Mouse (Mus musculus) forebrain, embryonic 14.5 days (tissue): ENCODE data around the gene Pcsk4. TPM values are rescaled to one million over a fixed set of nuclear protein-coding genes. Genes with fewer than 3 reads are reported as not detected.

Experiments
- ATAC-seq: fragments of 200-750 bp; cut with Nextera tagmentation; 2 replicates; pipeline ENCODE4 v1.8.0; 2017; ENCODE audit warnings: mild to moderate bottlenecking, moderate library complexity
- DNase-seq: peaks from one replicate; pipeline ENCODE4 v3.0.0-alpha.2; 2015; ENCODE audit warnings: low spot score
- H3K27ac ChIP-seq: fragments of 300-500 bp; sonication (generic); 2 replicates; pipeline ENCODE4 v1.5.1; 2014; ENCODE audit warnings: low read depth, mild to moderate bottlenecking, control low read depth, low read length, moderate library complexity
- H3K27me3 ChIP-seq: fragments of 300-500 bp; sonication (generic); replicated peaks from 2 replicates; pipeline ENCODE4 v1.6.1; 2014; ENCODE audit warnings: low read length, control low read depth, mixed read lengths; ENCODE audit not compliant: control insufficient read depth, insufficient read depth
- H3K36me3 ChIP-seq: fragments of 300-500 bp; sonication (generic); 2 replicates; pipeline ENCODE4 v1.6.1; 2014; ENCODE audit warnings: low read length, control low read depth; ENCODE audit not compliant: control insufficient read depth, insufficient read depth
- H3K4me1 ChIP-seq: fragments of 300-500 bp; sonication (generic); 2 replicates; pipeline ENCODE4 v1.6.1; 2014; ENCODE audit warnings: antibody characterized with exemption, low read length, control low read depth; ENCODE audit not compliant: control insufficient read depth, insufficient read depth
- H3K4me2 ChIP-seq: fragments of 300-500 bp; sonication (generic); 2 replicates; pipeline ENCODE4 v1.6.1; 2014; ENCODE audit warnings: mild to moderate bottlenecking, control low read depth, low read length
- H3K4me3 ChIP-seq: fragments of 300-500 bp; sonication (generic); 2 replicates; pipeline ENCODE4 v1.5.1; 2014; ENCODE audit warnings: low read depth, low read length, control low read depth
- H3K9ac ChIP-seq: fragments of 300-500 bp; sonication (generic); 2 replicates; pipeline ENCODE4 v1.6.1; 2014; ENCODE audit warnings: mild to moderate bottlenecking, low read length, control low read depth, moderate library complexity
- H3K9me3 ChIP-seq: fragments of 300-500 bp; sonication (generic); replicated peaks from 2 replicates; pipeline ENCODE4 v1.6.1; 2016; ENCODE audit warnings: low read length, control low read depth, mixed read lengths; ENCODE audit not compliant: control insufficient read depth
- WGBS: fragments of 180-500 bp; shearing (Covaris S2); extraction: QIAGEN DNeasy Blood & Tissue Kit; methylation state at CpG from one replicate; pipeline ENCODE4 v1.1.7; 2014; 5-methylcytosine and 5-hydroxymethylcytosine counted together
- polyA plus RNA-seq: library from polyadenylated mRNA; unstranded; fragments of >200 nt; fragmentation: Nextera tagmentation; extraction: Ambion mirVana; gene quantifications from 2 replicates; pipeline ENCODE4 v1.2.1, GENCODE M21; 2014

Gene Pcsk4
- polyA plus RNA-seq, 1 experiment from 2014 or later, result 1.6 TPM

DNA sequence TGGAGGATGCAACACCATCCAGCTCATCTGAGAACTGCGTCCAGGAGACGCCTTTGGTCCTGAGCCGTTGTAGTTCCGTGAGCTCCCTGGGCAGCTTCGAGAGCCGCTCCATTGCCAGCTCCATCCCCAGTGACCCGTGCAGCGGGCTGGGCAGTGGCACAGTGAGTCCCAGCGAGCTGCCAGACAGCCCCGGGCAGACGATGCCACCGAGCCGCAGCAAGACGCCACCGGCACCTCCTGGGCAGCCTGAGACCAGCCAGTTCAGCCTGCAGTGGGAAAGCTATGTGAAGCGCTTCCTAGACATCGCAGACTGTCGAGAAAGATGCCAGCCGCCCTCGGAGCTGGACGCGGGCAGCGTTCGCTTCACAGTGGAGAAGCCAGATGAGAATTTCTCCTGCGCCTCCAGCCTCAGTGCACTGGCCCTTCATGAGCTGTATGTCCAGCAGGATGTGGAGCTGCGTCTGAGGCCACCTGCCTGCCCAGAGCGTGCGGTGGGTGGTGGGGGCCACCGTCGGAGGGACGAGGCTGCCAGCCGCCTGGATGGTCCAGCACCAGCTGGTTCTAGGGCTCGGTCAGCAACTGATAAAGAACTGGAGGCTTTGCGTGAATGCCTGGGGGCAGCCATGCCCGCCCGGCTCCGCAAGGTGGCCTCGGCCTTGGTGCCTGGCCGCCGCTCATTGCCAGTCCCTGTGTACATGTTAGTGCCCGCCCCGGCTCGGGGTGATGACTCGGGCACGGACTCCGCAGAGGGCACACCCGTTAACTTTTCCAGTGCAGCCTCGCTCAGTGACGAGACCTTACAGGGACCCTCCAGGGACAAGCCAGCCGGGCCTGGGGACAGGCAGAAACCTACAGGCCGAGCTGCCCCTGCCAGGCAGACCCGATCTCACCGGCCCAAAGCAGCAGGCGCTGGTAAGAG, 16.5 kb downstream of the Pcsk4 start:
- Histone ChIP-seq H3K27me3 (no peaks in the 10 kb centered on the region), H3K4me3 (no peak overlapping the region), H3K27ac (no peak overlapping the region), H3K4me2 (no peak overlapping the region), H3K36me3 (peaks cover 100% of the 10 kb centered on the region), H3K4me1 (no peaks in the 10 kb centered on the region), H3K9ac (no peak overlapping the region), H3K9me3 (no peaks in the 10 kb centered on the region)
- 78% methylated on average over 54 of the region's 54 CpGs for WGBS
- no peak for DNase-seq
- no peak for ATAC-seq

GRCm38 (mm10) chr10:80311560-80311959, 17.7 kb downstream of the Pcsk4 start:
- Histone ChIP-seq H3K4me3 (no peak overlapping the region), H3K9ac (no peak overlapping the region), H3K4me2 (no peak overlapping the region), H3K9me3 (no peaks in the 10 kb centered on the region), H3K4me1 (no peaks in the 10 kb centered on the region), H3K27ac (no peak overlapping the region), H3K27me3 (no peaks in the 10 kb centered on the region), H3K36me3 (peaks cover 100% of the 10 kb centered on the region)
- DNase-seq, result no peak
- 90% methylated on average over 16 of the region's 16 CpGs for WGBS
- ATAC-seq, result no peak

- Histone ChIP-seq H3K4me3 (peak overlapping the region; percentile 4; the same call in 1 of the 2 replicates), H3K27ac (no peak overlapping the region), H3K4me1 (peaks cover 20% of the 10 kb centered on the region), H3K9me3 (no peaks in the 10 kb centered on the region), H3K9ac (no peak overlapping the region), H3K36me3 (peaks cover 83% of the 10 kb centered on the region), H3K4me2 (peak overlapping the region; percentile 1; the same call in 1 of the 2 replicates), H3K27me3 (no peaks in the 10 kb centered on the region)
- WGBS, result 33% methylated on average over 25 of the region's 25 CpGs
- ATAC-seq (no peak), DNase-seq (no peak)
These were observed 24.4 kb downstream of the Pcsk4 start for GRCm38 (mm10) chr10:80304862-80305261.

- DNase-seq, result no peak
- Histone ChIP-seq H3K9ac (no peak overlapping the region), H3K4me1 (peaks cover 20% of the 10 kb centered on the region)
These were observed 24.8 kb downstream of the Pcsk4 start for GRCm38 (mm10) chr10:80304458-80304857.

DNA sequence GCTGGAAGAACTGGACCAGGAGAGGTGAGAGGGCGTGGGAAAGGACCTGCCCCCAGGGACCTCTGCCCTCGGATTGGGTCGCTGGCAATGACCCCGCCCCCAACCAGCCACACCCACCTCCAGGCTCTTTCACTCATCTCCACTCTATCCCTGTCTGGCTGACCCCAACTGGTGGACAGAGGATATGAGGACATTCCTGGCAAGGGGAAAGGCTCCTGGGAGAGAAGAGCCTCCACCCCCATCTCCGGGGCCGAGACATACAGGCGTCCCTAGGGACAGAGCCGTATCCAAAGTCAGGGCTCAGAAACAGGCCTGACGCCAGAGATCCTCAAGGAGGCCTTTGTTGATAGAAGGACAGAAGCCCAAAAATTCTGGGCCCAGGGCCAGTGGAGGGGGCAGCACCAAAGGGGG, 26.8 kb downstream of the Pcsk4 start:
- H3K4me2 ChIP-seq, result peak overlapping the region; percentile 75
- peaks cover 59% of the 10 kb centered on the region for H3K36me3 ChIP-seq
- H3K9ac ChIP-seq, result peak overlapping the region; percentile 99
- 30% methylated on average over 9 of the region's 9 CpGs for WGBS
- no peaks in the 10 kb centered on the region for H3K27me3 ChIP-seq
- H3K27ac ChIP-seq, result peak overlapping the region; percentile 98; the same call in 1 of the 2 replicates
- peaks cover 29% of the 10 kb centered on the region for H3K4me1 ChIP-seq
- ATAC-seq, result no peak
- no peaks in the 10 kb centered on the region for H3K9me3 ChIP-seq
- peak overlapping the region; percentile 74 for H3K4me3 ChIP-seq
- peak; percentile 52 for DNase-seq

More at GRCm38 (mm10) chr10:80304458-80304857, 24.8 kb downstream of the Pcsk4 start:
- WGBS, result 36% methylated on average over 12 of the region's 12 CpGs
- H3K4me2 ChIP-seq, result peak overlapping the region; percentile 1; the same call in 1 of the 2 replicates
- peaks cover 79% of the 10 kb centered on the region for H3K36me3 ChIP-seq
- no peaks in the 10 kb centered on the region for H3K9me3 ChIP-seq
- ATAC-seq, result no peak
- no peak overlapping the region for H3K27ac ChIP-seq
- peak overlapping the region; percentile 4; the same call in 1 of the 2 replicates for H3K4me3 ChIP-seq
- no peaks in the 10 kb centered on the region for H3K27me3 ChIP-seq

GRCm38 (mm10) chr10:80302082-80302355, 27.3 kb downstream of the Pcsk4 start:
- no peak for ATAC-seq
- 72% methylated on average over 5 of the region's 5 CpGs for WGBS
- peaks cover 55% of the 10 kb centered on the region for H3K36me3 ChIP-seq

GRCm38 (mm10) chr10:80301256-80302081, 27.8 kb downstream of the Pcsk4 start:
- no peak for ATAC-seq
- Histone ChIP-seq H3K27ac (peak overlapping the region; percentile 98), H3K36me3 (peaks cover 49% of the 10 kb centered on the region), H3K4me3 (peak overlapping the region; percentile 74), H3K9ac (peak overlapping the region; percentile 99), H3K4me2 (peak overlapping the region; percentile 75), H3K9me3 (no peaks in the 10 kb centered on the region), H3K27me3 (no peaks in the 10 kb centered on the region), H3K4me1 (peaks cover 39% of the 10 kb centered on the region)
- 71% methylated on average over 10 of the region's 10 CpGs for WGBS
- DNase-seq, result no peak

More at GRCm38 (mm10) chr10:80302082-80302355, 27.3 kb downstream of the Pcsk4 start:
- Histone ChIP-seq H3K4me3 (peak overlapping the region; percentile 74), H3K27ac (peak overlapping the region; percentile 98), H3K9me3 (no peaks in the 10 kb centered on the region), H3K4me2 (peak overlapping the region; percentile 75), H3K27me3 (no peaks in the 10 kb centered on the region), H3K4me1 (peaks cover 33% of the 10 kb centered on the region), H3K9ac (peak overlapping the region; percentile 99)
- DNase-seq, result no peak

- 5% methylated on average over 11 of the region's 11 CpGs for WGBS
- peaks cover 42% of the 10 kb centered on the region for H3K36me3 ChIP-seq
- H3K4me1 ChIP-seq, result peaks cover 41% of the 10 kb centered on the region
- ATAC-seq (peak; percentile 76), DNase-seq (peak; percentile 95)
- peak overlapping the region; percentile 74 for H3K4me3 ChIP-seq
- H3K4me2 ChIP-seq, result peak overlapping the region; percentile 75
- no peaks in the 10 kb centered on the region for H3K9me3 ChIP-seq
- no peaks in the 10 kb centered on the region for H3K27me3 ChIP-seq
- H3K27ac ChIP-seq, result peak overlapping the region; percentile 98
- peak overlapping the region; percentile 99 for H3K9ac ChIP-seq
These were observed 28.6 kb downstream of the Pcsk4 start for GRCm38 (mm10) chr10:80300672-80301181.
